Mouse (Mus musculus) small intestine, adult 2 months (tissue): Measurements from ENCODE around the gene Ywhah. TPM values are rescaled to one million over a fixed set of nuclear protein-coding genes. Genes with fewer than 3 reads are reported as not detected.

Source experiments
- H3K27ac ChIP-seq: fragments of 200-500 bp; 2 replicates; pipeline ENCODE4 v1.5.1; 2012; ENCODE audit warnings: low read depth, low read length, control low read depth, inconsistent platforms; ENCODE audit not compliant: insufficient read depth
- H3K27me3 ChIP-seq: fragments of 200-500 bp; 2 replicates; pipeline ENCODE4 v1.6.1; 2012; ENCODE audit warnings: mild to moderate bottlenecking, moderate library complexity, low read length, inconsistent platforms; ENCODE audit not compliant: control insufficient read depth, insufficient read depth
- H3K36me3 ChIP-seq: fragments of 200-500 bp; 2 replicates; pipeline ENCODE4 v1.6.1; 2012; ENCODE audit warnings: mild to moderate bottlenecking, low read length, control low read depth, inconsistent platforms; ENCODE audit not compliant: control insufficient read depth, insufficient read depth
- H3K4me1 ChIP-seq: fragments of 200-500 bp; 2 replicates; pipeline ENCODE4 v1.6.1; 2012; ENCODE audit warnings: low read length, inconsistent platforms, mixed read lengths; ENCODE audit not compliant: control insufficient read depth, insufficient read depth, insufficient read length
- H3K4me3 ChIP-seq: fragments of 200-500 bp; 2 replicates; pipeline ENCODE4 v1.5.1; 2012; ENCODE audit warnings: low read depth, mild to moderate bottlenecking, control low read depth, inconsistent platforms, low read length, moderate library complexity
- CTCF ChIP-seq: fragments of 200-500 bp; IDR thresholded peaks from 2 replicates; pipeline ENCODE4 v1.5.1; 2012; ENCODE audit warnings: low read depth, mild to moderate bottlenecking, control low read depth, inconsistent platforms, low read length, moderate library complexity, mixed read lengths; ENCODE audit not compliant: insufficient replicate concordance, insufficient read length; ENCODE audit errors: extremely low read depth
- POLR2A ChIP-seq: fragments of 200-500 bp; IDR thresholded peaks from 2 replicates; pipeline ENCODE4 v1.6.1; 2012; ENCODE audit warnings: low read depth, mild to moderate bottlenecking, control low read depth, inconsistent platforms, low read length, moderate library complexity
- WGBS: fragments of 180-500 bp; shearing (Covaris S2); methylation state at CpG from one replicate; pipeline ENCODE4 v1.1.7; 2018; 5-methylcytosine and 5-hydroxymethylcytosine counted together
- polyA plus RNA-seq: library from polyadenylated mRNA; depleted of rRNA; stranded (reverse); fragments of >200 nt; gene quantifications from 2 replicates; pipeline ENCODE4 v1.2.3, GENCODE M21; 2012; rRNA removed

The Ywhah gene
- polyA plus RNA-seq, 1 experiment: 188 TPM

- H3K36me3 ChIP-seq: no peaks in the 10 kb centered on the region
- H3K4me1 ChIP-seq: peaks cover 13% of the 10 kb centered on the region; the same call in 1 of the 2 replicates
- peak overlapping the region; percentile 83 for H3K27ac ChIP-seq
- WGBS: 21% methylated on average over 14 of the region's 14 CpGs
- TF ChIP-seq CTCF: no peak
- no peak; the same call in 1 of the 2 replicates for TF ChIP-seq POLR2A
- peak overlapping the region; percentile 25; the same call in 1 of the 2 replicates for H3K4me3 ChIP-seq
- no peaks in the 10 kb centered on the region for H3K27me3 ChIP-seq
Observed at GRCm38 (mm10) chr5:33052849-33053582, 34.4 kb downstream of the Ywhah start.

- H3K4me1 ChIP-seq: peaks cover 13% of the 10 kb centered on the region; the same call in 1 of the 2 replicates
- WGBS: 64% methylated on average over 10 of the region's 10 CpGs
- H3K4me3 ChIP-seq: no peak overlapping the region
- H3K36me3 ChIP-seq: no peaks in the 10 kb centered on the region
- H3K27me3 ChIP-seq: no peaks in the 10 kb centered on the region
- H3K27ac ChIP-seq: peak overlapping the region; percentile 54; the same call in 1 of the 2 replicates
- no peak for TF ChIP-seq CTCF
- no peak for TF ChIP-seq POLR2A
Observed at GRCm38 (mm10) chr5:33056126-33056765, 37.6 kb downstream of the Ywhah start.

- Histone ChIP-seq H3K4me3 (no peak overlapping the region), H3K4me1 (no peaks in the 10 kb centered on the region), H3K27ac (no peak overlapping the region), H3K27me3 (no peaks in the 10 kb centered on the region), H3K36me3 (no peaks in the 10 kb centered on the region)
- no peak for TF ChIP-seq POLR2A
- TF ChIP-seq CTCF: no peak
Observed at GRCm38 (mm10) chr5:33070071-33070470, 51.5 kb downstream of the Ywhah start.

GRCm38 (mm10) chr5:33076490-33077191 lies 58.0 kb downstream of the Ywhah start:
- WGBS: 26% methylated on average over 6 of the region's 6 CpGs
- TF ChIP-seq CTCF (no peak), POLR2A (no peak)
- no peak overlapping the region for H3K4me3 ChIP-seq
- H3K27me3 ChIP-seq: no peaks in the 10 kb centered on the region
- H3K36me3 ChIP-seq: no peaks in the 10 kb centered on the region
- H3K27ac ChIP-seq: peak overlapping the region; percentile 91
- peaks cover 12% of the 10 kb centered on the region; the same call in 1 of the 2 replicates for H3K4me1 ChIP-seq

Other genes with a start within 250 kb of the Ywhah start
- gene Pisd, start 233.2 kb upstream of the Ywhah start, polyA plus RNA-seq: 62.1 and 222 TPM in 2 replicates
- gene Gm20671, start 191.7 kb upstream of the Ywhah start, polyA plus RNA-seq: 9.8 and 17.1 TPM in 2 replicates
- 2.8 and 5.2 TPM in 2 replicates for gene Prr14l, start 164.6 kb upstream of the Ywhah start, polyA plus RNA-seq
- 3.8 and 7.5 TPM in 2 replicates for gene Depdc5, start 155.1 kb upstream of the Ywhah start, polyA plus RNA-seq
- 283 and 626 TPM in 2 replicates for gene Slc5a1, start 85.4 kb downstream of the Ywhah start, polyA plus RNA-seq
- 26.6 and 36.3 TPM in 2 replicates for gene Spon2, start 199.6 kb downstream of the Ywhah start, polyA plus RNA-seq